Mouse (Mus musculus) CD4-positive, CD25-positive, alpha-beta regulatory T cell, adult 4 months (primary cell): Measurements from ENCODE around the gene Gm28048. TPM values are rescaled to one million over a fixed set of nuclear protein-coding genes. Genes with fewer than 3 reads are reported as not detected.

Experiments
- ATAC-seq: one replicate; pipeline ENCODE4 v1.8.0; 2017
- polyA plus RNA-seq, 2 experiments: library from polyadenylated mRNA; unstranded; fragments of 100-300 nt; shearing (Covaris generic); gene quantifications; one replicate each; pipeline ENCODE4 v1.2.1; 2017

The Gm28048 gene
- polyA plus RNA-seq, 2 experiments from 2014 or later = 25.1 to 38.5 TPM

GRCm38 (mm10) chr11:22885350-22885749, 96.5 kb downstream of the Gm28048 start:
- ATAC-seq = no peak

GRCm38 (mm10) chr11:22883676-22884075, 98.2 kb downstream of the Gm28048 start:
- no peak for ATAC-seq

GRCm38 (mm10) chr11:22882926-22883325, 99.0 kb downstream of the Gm28048 start:
- ATAC-seq = peak; percentile 66

- ATAC-seq = no peak
These were observed 101.3 kb downstream of the Gm28048 start for GRCm38 (mm10) chr11:22880383-22881172.

- ATAC-seq = peak; percentile 60
These were observed 102.2 kb downstream of the Gm28048 start for GRCm38 (mm10) chr11:22879645-22880044.

- ATAC-seq = no peak
These were observed 105.1 kb downstream of the Gm28048 start for GRCm38 (mm10) chr11:22876680-22877330.

- no peak for ATAC-seq
These were observed 106.6 kb downstream of the Gm28048 start for GRCm38 (mm10) chr11:22875279-22875678.

GRCm38 (mm10) chr11:22874747-22875146, 107.1 kb downstream of the Gm28048 start:
- no peak for ATAC-seq

- ATAC-seq = no peak
These were observed 108.5 kb downstream of the Gm28048 start for GRCm38 (mm10) chr11:22873383-22873782.

- ATAC-seq = peak; percentile 53
These were observed 109.6 kb downstream of the Gm28048 start for GRCm38 (mm10) chr11:22872307-22872680.

GRCm38 (mm10) chr11:22871628-22872306, 110.1 kb downstream of the Gm28048 start:
- ATAC-seq = peak; percentile 77

- no peak for ATAC-seq
These were observed 113.3 kb downstream of the Gm28048 start for GRCm38 (mm10) chr11:22868582-22868981.

GRCm38 (mm10) chr11:22867691-22868090, 114.2 kb downstream of the Gm28048 start:
- ATAC-seq = no peak

GRCm38 (mm10) chr11:22865635-22866246, 116.1 kb downstream of the Gm28048 start:
- peak; percentile 73 for ATAC-seq

GRCm38 (mm10) chr11:22864305-22865060, 117.4 kb downstream of the Gm28048 start:
- no peak for ATAC-seq

- ATAC-seq = no peak
These were observed 118.3 kb downstream of the Gm28048 start for GRCm38 (mm10) chr11:22863581-22863980.

GRCm38 (mm10) chr11:22861315-22861714, 120.6 kb downstream of the Gm28048 start:
- no peak for ATAC-seq

GRCm38 (mm10) chr11:22860335-22861227, 121.3 kb downstream of the Gm28048 start, which contains the start of gene B3gnt2:
Gene B3gnt2 (minus strand): TSS chr11:22860961.
- ATAC-seq = peak; percentile 43

GRCm38 (mm10) chr11:22859633-22860334, 122.1 kb downstream of the Gm28048 start:
- ATAC-seq = peak; percentile 64

- ATAC-seq = peak; percentile 15
These were observed 122.6 kb downstream of the Gm28048 start for GRCm38 (mm10) chr11:22859301-22859632.
